Mouse (Mus musculus) inflammation-experienced regulatory T-cells, adult 16 weeks (primary cell): Measurements from ENCODE around the gene Fam19a4. TPM values are rescaled to one million over a fixed set of nuclear protein-coding genes. Genes with fewer than 3 reads are reported as not detected.

Source experiments
- polyA plus RNA-seq: library from polyadenylated mRNA; unstranded; fragments of 100-300 nt; shearing (Covaris generic); gene quantifications from one replicate; pipeline ENCODE4 v1.2.1, GENCODE M21; 2017

Fam19a4 gene
- not detected for polyA plus RNA-seq

GRCm38 (mm10) chr6:97060074-97060681, at the start of gene Fam19a4:
Fam19a4 (minus strand) TSS chr6:97060413.

Other genes with a start within 250 kb of the Fam19a4 start
- 21.2 TPM for gene Eogt, start 88.8 kb upstream of the Fam19a4 start, polyA plus RNA-seq
- gene Tmf1, start 118.7 kb upstream of the Fam19a4 start, polyA plus RNA-seq, result 10.3 TPM
- 44.8 TPM for gene Uba3, start 145.2 kb upstream of the Fam19a4 start, polyA plus RNA-seq
- 218 TPM for gene Arl6ip5, start 150.3 kb upstream of the Fam19a4 start, polyA plus RNA-seq
- not detected for gene Lmod3, start 192.3 kb upstream of the Fam19a4 start, polyA plus RNA-seq